Mouse (Mus musculus): ENCODE data around the gene Gm20219. TPM values are rescaled to one million over a fixed set of nuclear protein-coding genes. Genes with fewer than 3 reads are reported as not detected.
A peak's percentile ranks its signal among the peaks of the same experiment; 100 is the strongest.

Gm20219 gene
- polyA plus RNA-seq, 1 experiment = 7.2 TPM

GRCm38 (mm10) chr17:56551841-56552581 is 2.2 kb downstream of the Gm20219 start:
- TF ChIP-seq POLR2A (IDR thresholded peaks at IDR 0.05; ENCODE audit: borderline replicate concordance, insufficient read depth, low read length) (no peak), CTCF (IDR thresholded peaks at IDR 0.05; ENCODE audit: borderline replicate concordance, insufficient read depth, low read depth, low read length) (no peak)
- WGBS = 81% methylated on average over 6 of the region's 6 CpGs
- peak in 1 of 2 experiments; percentile 16 for DNase-seq
- H3K27ac ChIP-seq (ENCODE audit: insufficient read depth, low read length) = no peak overlapping the region
- H3K4me1 ChIP-seq (ENCODE audit: control insufficient read depth, insufficient read depth, low read length) = peaks cover 18% of the 10 kb centered on the region
- H3K4me3 ChIP-seq (replicated peaks; ENCODE audit: insufficient read depth, low read depth, low read length) = no peak overlapping the region
- no peaks in the 10 kb centered on the region for H3K27me3 ChIP-seq (ENCODE audit: control insufficient read depth, insufficient read depth, low read length)

GRCm38 (mm10) chr17:56550784-56551475 is 3.3 kb downstream of the Gm20219 start:
- H3K27ac ChIP-seq (ENCODE audit: insufficient read depth, low read length) = no peak overlapping the region
- peak in 1 of 2 experiments; percentile 25 for DNase-seq
- TF ChIP-seq CTCF (IDR thresholded peaks at IDR 0.05; ENCODE audit: borderline replicate concordance, insufficient read depth, low read depth, low read length) (no peak), POLR2A (IDR thresholded peaks at IDR 0.05; ENCODE audit: borderline replicate concordance, insufficient read depth, low read length) (no peak)
- H3K27me3 ChIP-seq (ENCODE audit: control insufficient read depth, insufficient read depth, low read length) = no peaks in the 10 kb centered on the region
- H3K4me3 ChIP-seq (replicated peaks; ENCODE audit: insufficient read depth, low read depth, low read length) = no peak overlapping the region
- WGBS = 58% methylated on average over 12 of the region's 12 CpGs
- peaks cover 24% of the 10 kb centered on the region for H3K4me1 ChIP-seq (ENCODE audit: control insufficient read depth, insufficient read depth, low read length)

- Histone ChIP-seq H3K4me3 (replicated peaks; ENCODE audit: insufficient read depth, low read depth, low read length) (no peak overlapping the region), H3K27ac (ENCODE audit: insufficient read depth, low read length) (no peak overlapping the region), H3K4me1 (ENCODE audit: control insufficient read depth, insufficient read depth, low read length) (peaks cover 24% of the 10 kb centered on the region), H3K27me3 (ENCODE audit: control insufficient read depth, insufficient read depth, low read length) (no peaks in the 10 kb centered on the region)
- 68% methylated on average over 4 of the region's 4 CpGs for WGBS
- peak in 1 of 2 experiments; percentile 14 for DNase-seq
- TF ChIP-seq POLR2A (IDR thresholded peaks at IDR 0.05; ENCODE audit: borderline replicate concordance, insufficient read depth, low read length) (no peak), CTCF (IDR thresholded peaks at IDR 0.05; ENCODE audit: borderline replicate concordance, insufficient read depth, low read depth, low read length) (no peak)
Measured at GRCm38 (mm10) chr17:56548605-56549105, 5.5 kb downstream of the Gm20219 start.

- Histone ChIP-seq H3K4me3 (replicated peaks; ENCODE audit: insufficient read depth, low read depth, low read length) (no peak overlapping the region), H3K27me3 (ENCODE audit: control insufficient read depth, insufficient read depth, low read length) (no peaks in the 10 kb centered on the region), H3K4me1 (ENCODE audit: control insufficient read depth, insufficient read depth, low read length) (peaks cover 24% of the 10 kb centered on the region), H3K27ac (ENCODE audit: insufficient read depth, low read length) (no peak overlapping the region)
- DNase-seq = peak in 1 of 2 experiments; percentile 27
- TF ChIP-seq CTCF (IDR thresholded peaks at IDR 0.05; ENCODE audit: borderline replicate concordance, insufficient read depth, low read depth, low read length) (peak; percentile 47; the same call in 1 of the 2 replicates), POLR2A (IDR thresholded peaks at IDR 0.05; ENCODE audit: borderline replicate concordance, insufficient read depth, low read length) (no peak)
- WGBS = 40% methylated on average over 9 of the region's 9 CpGs
Measured at GRCm38 (mm10) chr17:56547846-56548604, 6.2 kb downstream of the Gm20219 start.

GRCm38 (mm10) chr17:56547116-56547845 is 6.9 kb downstream of the Gm20219 start:
- Histone ChIP-seq H3K27me3 (ENCODE audit: control insufficient read depth, insufficient read depth, low read length) (no peaks in the 10 kb centered on the region), H3K27ac (ENCODE audit: insufficient read depth, low read length) (peak overlapping the region; percentile 45), H3K4me1 (ENCODE audit: control insufficient read depth, insufficient read depth, low read length) (peaks cover 24% of the 10 kb centered on the region), H3K4me3 (replicated peaks; ENCODE audit: insufficient read depth, low read depth, low read length) (no peak overlapping the region)
- TF ChIP-seq POLR2A (IDR thresholded peaks at IDR 0.05; ENCODE audit: borderline replicate concordance, insufficient read depth, low read length) (no peak), CTCF (IDR thresholded peaks at IDR 0.05; ENCODE audit: borderline replicate concordance, insufficient read depth, low read depth, low read length) (no peak)
- 8% methylated on average over 17 of the region's 17 CpGs for WGBS
- peak; percentile 88 to 95 for DNase-seq

GRCm38 (mm10) chr17:56546576-56546975 is 7.6 kb downstream of the Gm20219 start:
- WGBS = 63% methylated on average over 5 of the region's 5 CpGs
- H3K27ac ChIP-seq (ENCODE audit: insufficient read depth, low read length) = peak overlapping the region; percentile 45
- peaks cover 24% of the 10 kb centered on the region for H3K4me1 ChIP-seq (ENCODE audit: control insufficient read depth, insufficient read depth, low read length)
- H3K4me3 ChIP-seq (replicated peaks; ENCODE audit: insufficient read depth, low read depth, low read length) = no peak overlapping the region
- no peaks in the 10 kb centered on the region for H3K27me3 ChIP-seq (ENCODE audit: control insufficient read depth, insufficient read depth, low read length)
- no peak for TF ChIP-seq POLR2A (IDR thresholded peaks at IDR 0.05; ENCODE audit: borderline replicate concordance, insufficient read depth, low read length)
- no peak for DNase-seq

- Histone ChIP-seq H3K4me3 (replicated peaks; ENCODE audit: insufficient read depth, low read depth, low read length) (no peak overlapping the region), H3K27ac (ENCODE audit: insufficient read depth, low read length) (no peak overlapping the region), H3K4me1 (ENCODE audit: control insufficient read depth, insufficient read depth, low read length) (peaks cover 19% of the 10 kb centered on the region), H3K27me3 (ENCODE audit: control insufficient read depth, insufficient read depth, low read length) (no peaks in the 10 kb centered on the region)
- no peak for TF ChIP-seq POLR2A (IDR thresholded peaks at IDR 0.05; ENCODE audit: borderline replicate concordance, insufficient read depth, low read length)
- no peak for TF ChIP-seq CTCF (IDR thresholded peaks at IDR 0.05; ENCODE audit: borderline replicate concordance, insufficient read depth, low read depth, low read length)
- DNase-seq = no peak
- WGBS = 88% methylated on average over 1 of the region's 1 CpGs
Measured at GRCm38 (mm10) chr17:56545945-56546344, 8.2 kb downstream of the Gm20219 start.
